Mouse (Mus musculus): ENCODE measurements around the gene Dnase2b. TPM values are rescaled to one million over a fixed set of nuclear protein-coding genes. Genes with fewer than 3 reads are reported as not detected.

Dnase2b gene
- polyA plus RNA-seq, 1 experiment from 2014 or later, result 0.08 TPM

- Histone ChIP-seq H3K9me3 (no peaks in the 10 kb centered on the region), H3K27me3 (replicated peaks) (no peaks in the 10 kb centered on the region), H3K27ac (no peak overlapping the region), H3K36me3 (no peaks in the 10 kb centered on the region), H3K4me3 (replicated peaks) (no peak overlapping the region), H3K9ac (no peak overlapping the region), H3K4me2 (replicated peaks) (no peak overlapping the region), H3K4me1 (replicated peaks) (no peaks in the 10 kb centered on the region)
- 0 out of 2 replicates have a peak, but pooled peaks have one; percentile 15 for ATAC-seq
- WGBS, result 44% methylated on average over 14 of the region's 14 CpGs
These were observed 50.9 kb downstream of the Dnase2b start for GRCm38 (mm10) chr3:146564268-146565064.

- 91% methylated on average over 7 of the region's 7 CpGs for WGBS
- no peak overlapping the region for H3K9ac ChIP-seq
- ATAC-seq, result no peak
These were observed 52.5 kb downstream of the Dnase2b start for GRCm38 (mm10) chr3:146562936-146563335.

GRCm38 (mm10) chr3:146557507-146557906 lies 57.9 kb downstream of the Dnase2b start:
- Histone ChIP-seq H3K9me3 (no peaks in the 10 kb centered on the region), H3K27ac (no peak overlapping the region), H3K4me1 (replicated peaks) (no peaks in the 10 kb centered on the region), H3K4me2 (replicated peaks) (no peak overlapping the region), H3K27me3 (replicated peaks) (no peaks in the 10 kb centered on the region), H3K4me3 (replicated peaks) (no peak overlapping the region), H3K9ac (no peak overlapping the region), H3K36me3 (no peaks in the 10 kb centered on the region)
- WGBS, result 80% methylated on average over 6 of the region's 6 CpGs
- no peak for ATAC-seq

More at GRCm38 (mm10) chr3:146562936-146563335, 52.5 kb downstream of the Dnase2b start:
- Histone ChIP-seq H3K27me3 (replicated peaks) (no peaks in the 10 kb centered on the region), H3K4me1 (replicated peaks) (no peaks in the 10 kb centered on the region), H3K36me3 (no peaks in the 10 kb centered on the region), H3K27ac (no peak overlapping the region), H3K4me3 (replicated peaks) (no peak overlapping the region), H3K9me3 (no peaks in the 10 kb centered on the region), H3K4me2 (replicated peaks) (no peak overlapping the region)

GRCm38 (mm10) chr3:146556567-146556966 lies 58.8 kb downstream of the Dnase2b start:
- Histone ChIP-seq H3K27me3 (replicated peaks) (no peaks in the 10 kb centered on the region), H3K9ac (no peak overlapping the region), H3K4me3 (replicated peaks) (no peak overlapping the region), H3K4me2 (replicated peaks) (no peak overlapping the region), H3K27ac (no peak overlapping the region), H3K36me3 (no peaks in the 10 kb centered on the region), H3K4me1 (replicated peaks) (no peaks in the 10 kb centered on the region), H3K9me3 (no peaks in the 10 kb centered on the region)
- no peak for ATAC-seq
- WGBS, result 88% methylated on average over 1 of the region's 1 CpGs

- H3K4me2 ChIP-seq (replicated peaks), result no peak overlapping the region
- no peaks in the 10 kb centered on the region for H3K36me3 ChIP-seq
- no peaks in the 10 kb centered on the region for H3K9me3 ChIP-seq
- 85% methylated on average over 7 of the region's 7 CpGs for WGBS
- H3K4me1 ChIP-seq (replicated peaks), result no peaks in the 10 kb centered on the region
- H3K27ac ChIP-seq, result no peak overlapping the region
- ATAC-seq, result no peak
- H3K9ac ChIP-seq, result no peak overlapping the region
- H3K27me3 ChIP-seq (replicated peaks), result no peaks in the 10 kb centered on the region
- H3K4me3 ChIP-seq (replicated peaks), result no peak overlapping the region
These were observed 60.6 kb downstream of the Dnase2b start for GRCm38 (mm10) chr3:146554816-146555215.

GRCm38 (mm10) chr3:146543632-146544031 lies 71.8 kb downstream of the Dnase2b start:
- H3K4me2 ChIP-seq (replicated peaks), result no peak overlapping the region
- H3K9me3 ChIP-seq, result no peaks in the 10 kb centered on the region
- no peak overlapping the region for H3K4me3 ChIP-seq (replicated peaks)
- no peak for ATAC-seq
- WGBS, result 23% methylated on average over 1 of the region's 1 CpGs
- H3K27me3 ChIP-seq (replicated peaks), result no peaks in the 10 kb centered on the region
- H3K9ac ChIP-seq, result no peak overlapping the region
- no peaks in the 10 kb centered on the region for H3K36me3 ChIP-seq
- no peak overlapping the region for H3K27ac ChIP-seq
- no peaks in the 10 kb centered on the region for H3K4me1 ChIP-seq (replicated peaks)

- no peak for ATAC-seq
- Histone ChIP-seq H3K4me2 (replicated peaks) (no peak overlapping the region), H3K4me3 (replicated peaks) (no peak overlapping the region), H3K27ac (no peak overlapping the region), H3K9me3 (no peaks in the 10 kb centered on the region), H3K27me3 (replicated peaks) (no peaks in the 10 kb centered on the region), H3K4me1 (replicated peaks) (no peaks in the 10 kb centered on the region), H3K9ac (no peak overlapping the region), H3K36me3 (no peaks in the 10 kb centered on the region)
- 53% methylated on average over 4 of the region's 4 CpGs for WGBS
These were observed 74.7 kb downstream of the Dnase2b start for GRCm38 (mm10) chr3:146540521-146541273.

- Histone ChIP-seq H3K9ac (no peak overlapping the region), H3K27ac (no peak overlapping the region), H3K27me3 (replicated peaks) (no peaks in the 10 kb centered on the region), H3K4me2 (replicated peaks) (no peak overlapping the region), H3K9me3 (no peaks in the 10 kb centered on the region), H3K4me1 (replicated peaks) (no peaks in the 10 kb centered on the region), H3K4me3 (replicated peaks) (no peak overlapping the region), H3K36me3 (no peaks in the 10 kb centered on the region)
- 63% methylated on average over 6 of the region's 6 CpGs for WGBS
- no peak for ATAC-seq
These were observed 80.4 kb downstream of the Dnase2b start for GRCm38 (mm10) chr3:146534986-146535385.

Other genes starting within 250 kb of the Dnase2b start
- 38.6 and 41.5 TPM in 2 replicates for gene Ssx2ip, start 211.0 kb downstream of the Dnase2b start, polyA plus RNA-seq (2015; fragmentation: Nextera tagmentation; extraction: Ambion mirVana)
- gene Ctbs, start 165.8 kb downstream of the Dnase2b start, polyA plus RNA-seq (2015; fragmentation: Nextera tagmentation; extraction: Ambion mirVana), result 10.1 and 11.3 TPM in 2 replicates
- gene Spata1, start 115.8 kb downstream of the Dnase2b start, polyA plus RNA-seq (2015; fragmentation: Nextera tagmentation; extraction: Ambion mirVana), result 2.8 and 2.9 TPM in 2 replicates
- 999 and 1,061 TPM in 2 replicates for gene Gng5, start 115.8 kb downstream of the Dnase2b start, polyA plus RNA-seq (2015; fragmentation: Nextera tagmentation; extraction: Ambion mirVana)
- gene Rpf1, start 94.2 kb downstream of the Dnase2b start, polyA plus RNA-seq (2015; fragmentation: Nextera tagmentation; extraction: Ambion mirVana), result 48.8 and 56.3 TPM in 2 replicates
- 0.70 and 3.1 TPM in 2 replicates for gene Uox, start 45.2 kb downstream of the Dnase2b start, polyA plus RNA-seq (2015; fragmentation: Nextera tagmentation; extraction: Ambion mirVana)
- not detected in 2 replicates for gene 4930503B20Rik, start 35.7 kb upstream of the Dnase2b start, polyA plus RNA-seq (2015; fragmentation: Nextera tagmentation; extraction: Ambion mirVana)
- gene Samd13, start 70.0 kb upstream of the Dnase2b start, polyA plus RNA-seq (2015; fragmentation: Nextera tagmentation; extraction: Ambion mirVana), result 0.53 and 0.59 TPM in 2 replicates
- 43.1 and 50.0 TPM in 2 replicates for gene Prkacb, start 197.4 kb upstream of the Dnase2b start, polyA plus RNA-seq (2015; fragmentation: Nextera tagmentation; extraction: Ambion mirVana)
- 1.5 and 1.6 TPM in 2 replicates for gene Ttll7, start 236.8 kb upstream of the Dnase2b start, polyA plus RNA-seq (2015; fragmentation: Nextera tagmentation; extraction: Ambion mirVana)